Mouse (Mus musculus) limb, embryonic 14.5 days (tissue): ENCODE results near the gene Olfr1537. TPM values are rescaled to one million over a fixed set of nuclear protein-coding genes. Genes with fewer than 3 reads are reported as not detected.

Experiments
- ATAC-seq: fragments of 200-750 bp; cut with Nextera tagmentation; 2 replicates; pipeline ENCODE4 v1.8.0; 2017; ENCODE audit warnings: low read depth, moderate number of reproducible peaks, moderate TSS enrichment; ENCODE audit not compliant: low FRiP score
- DNase-seq: peaks from one replicate; pipeline ENCODE4 v3.0.0-alpha.2; 2015; ENCODE audit warnings: low spot score
- H3K27ac ChIP-seq: fragments of 300-500 bp; sonication (generic); replicated peaks from 2 replicates; pipeline ENCODE4 v1.5.1; 2014; ENCODE audit warnings: low read depth, mild to moderate bottlenecking, low read length, moderate library complexity, mixed read lengths
- H3K27me3 ChIP-seq: fragments of 300-500 bp; sonication (generic); 2 replicates; pipeline ENCODE4 v1.6.1; 2014; ENCODE audit warnings: low read length, mixed read lengths; ENCODE audit not compliant: control insufficient read depth, insufficient read depth
- H3K36me3 ChIP-seq: fragments of 300-500 bp; sonication (generic); 2 replicates; pipeline ENCODE4 v1.6.1; 2014; ENCODE audit warnings: mild to moderate bottlenecking, low read length, moderate library complexity, mixed read lengths; ENCODE audit not compliant: control insufficient read depth, insufficient read depth
- H3K4me1 ChIP-seq: fragments of 300-500 bp; sonication (generic); 2 replicates; pipeline ENCODE4 v1.6.1; 2014; ENCODE audit warnings: antibody characterized with exemption, low read length, mixed read lengths; ENCODE audit not compliant: control insufficient read depth, insufficient read depth
- H3K4me2 ChIP-seq: fragments of 300-500 bp; sonication (generic); replicated peaks from 2 replicates; pipeline ENCODE4 v1.6.1; 2014; ENCODE audit warnings: low read depth, mild to moderate bottlenecking, low read length, moderate library complexity; ENCODE audit not compliant: severe bottlenecking
- H3K4me3 ChIP-seq: fragments of 300-500 bp; sonication (generic); replicated peaks from 2 replicates; pipeline ENCODE4 v1.5.1; 2014; ENCODE audit warnings: low read length
- H3K9ac ChIP-seq: fragments of 300-500 bp; sonication (generic); 2 replicates; pipeline ENCODE4 v1.6.1; 2014; ENCODE audit warnings: mild to moderate bottlenecking, low read depth, low read length, moderate library complexity; ENCODE audit not compliant: severe bottlenecking
- H3K9me3 ChIP-seq: fragments of 300-500 bp; sonication (generic); 2 replicates; pipeline ENCODE4 v1.6.1; 2016; ENCODE audit warnings: low read length; ENCODE audit not compliant: control insufficient read depth
- POLR2A ChIP-seq: fragments of 200-500 bp; IDR thresholded peaks from 2 replicates; pipeline ENCODE4 v1.8.0; 2012; ENCODE audit warnings: inconsistent platforms, mild to moderate bottlenecking, moderate library complexity, borderline replicate concordance; ENCODE audit not compliant: insufficient read depth, insufficient read length; ENCODE audit errors: extremely low read depth
- WGBS: fragments of 180-500 bp; shearing (Covaris S2); extraction: QIAGEN DNeasy Blood & Tissue Kit; methylation state at CpG from one replicate; pipeline ENCODE4 v1.1.7; 2014; 5-methylcytosine and 5-hydroxymethylcytosine counted together
- polyA plus RNA-seq, 2 experiments: library from polyadenylated mRNA; depleted of rRNA in 1 of 2; stranded (reverse) in 1 of 2; unstranded in 1 of 2; fragments of >200 nt; fragmentation: Nextera tagmentation in 1 of 2; extraction: Ambion mirVana in 1 of 2; gene quantifications; 2 replicates each; pipeline versions ENCODE4 v1.2.1 to v1.2.3; 2012 to 2014

Olfr1537 gene
- polyA plus RNA-seq (2012; rRNA removed) (not detected in 2 replicates), polyA plus RNA-seq (2014; fragmentation: Nextera tagmentation; extraction: Ambion mirVana) (not detected in 2 replicates)

- ATAC-seq (no peak), DNase-seq (no peak)
- Histone ChIP-seq H3K4me3 (no peak within 1 kb of the TSS), H3K4me2 (no peak within 1 kb of the TSS), H3K9me3 (no peaks in the 10 kb centered on the region), H3K27me3 (no peaks in the 10 kb centered on the region), H3K9ac (no peak within 1 kb of the TSS), H3K4me1 (no peaks in the 10 kb centered on the region), H3K27ac (no peak within 1 kb of the TSS), H3K36me3 (no peaks in the 10 kb centered on the region)
- WGBS: 90% methylated on average over 1 of the region's 1 CpGs
- no peak for TF ChIP-seq POLR2A
Measured at GRCm38 (mm10) chr9:39249894-39250293, at the start of gene Olfr1537. TSS of gene Olfr1537 (minus strand) at chr9:39249994.

DNA sequence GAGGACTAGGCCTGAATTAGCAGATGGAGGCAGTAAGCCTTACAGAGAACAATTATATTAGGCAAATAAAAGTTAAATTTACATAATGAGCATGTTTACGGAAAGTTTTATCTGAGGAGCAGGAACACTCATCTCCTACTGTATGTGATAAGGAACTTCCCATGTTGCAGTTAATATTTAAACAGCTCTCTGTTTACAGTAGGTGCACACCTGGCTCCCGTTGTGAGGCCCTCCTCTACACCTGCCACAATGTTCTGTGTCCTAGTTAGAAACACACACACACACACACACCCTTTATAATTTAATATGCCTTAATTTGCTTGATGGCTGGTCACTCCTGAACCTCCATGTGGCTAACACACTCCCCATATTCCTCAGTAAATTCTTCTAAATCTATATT lies 37.3 kb upstream of the Olfr1537 start:
- DNase-seq (no peak), ATAC-seq (no peak)
- Histone ChIP-seq H3K27me3 (no peaks in the 10 kb centered on the region), H3K36me3 (no peaks in the 10 kb centered on the region), H3K27ac (no peak overlapping the region), H3K9me3 (no peaks in the 10 kb centered on the region), H3K4me3 (no peak overlapping the region), H3K4me1 (no peaks in the 10 kb centered on the region), H3K4me2 (no peak overlapping the region), H3K9ac (no peak overlapping the region)
- 72% methylated on average over 2 of the region's 2 CpGs for WGBS
- TF ChIP-seq POLR2A: no peak

DNA sequence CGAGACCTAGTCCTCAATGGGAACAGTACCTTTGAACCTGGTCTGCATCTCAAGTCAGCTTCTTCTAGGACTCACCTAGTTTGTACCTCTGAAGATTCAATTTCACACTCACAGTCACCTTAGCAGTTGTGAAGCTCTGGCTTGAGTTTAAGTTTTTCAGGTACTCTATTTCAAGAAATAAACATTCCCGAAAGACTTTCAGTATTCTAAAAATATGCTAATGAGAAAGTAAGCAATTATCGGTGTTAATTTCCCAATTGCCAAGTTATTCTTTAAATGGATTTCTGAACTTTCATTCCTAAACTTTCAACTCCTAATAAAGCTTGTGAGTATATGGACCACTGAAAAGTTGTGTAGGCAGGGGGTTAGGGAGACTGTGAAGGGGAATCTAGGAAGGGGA lies 26.9 kb upstream of the Olfr1537 start, which contains the start of gene Olfr945:
Gene Olfr945, minus strand, starts transcription at position 101 of the 400 bp plus-strand sequence.
- Histone ChIP-seq H3K9me3 (no peaks in the 10 kb centered on the region), H3K4me1 (no peaks in the 10 kb centered on the region), H3K36me3 (no peaks in the 10 kb centered on the region), H3K4me3 (no peak within 1 kb of the TSS), H3K27ac (no peak within 1 kb of the TSS), H3K27me3 (no peaks in the 10 kb centered on the region), H3K4me2 (no peak within 1 kb of the TSS), H3K9ac (no peak within 1 kb of the TSS)
- ATAC-seq (no peak), DNase-seq (no peak)
- WGBS: 83% methylated on average over 3 of the region's 3 CpGs
- TF ChIP-seq POLR2A: no peak

DNA sequence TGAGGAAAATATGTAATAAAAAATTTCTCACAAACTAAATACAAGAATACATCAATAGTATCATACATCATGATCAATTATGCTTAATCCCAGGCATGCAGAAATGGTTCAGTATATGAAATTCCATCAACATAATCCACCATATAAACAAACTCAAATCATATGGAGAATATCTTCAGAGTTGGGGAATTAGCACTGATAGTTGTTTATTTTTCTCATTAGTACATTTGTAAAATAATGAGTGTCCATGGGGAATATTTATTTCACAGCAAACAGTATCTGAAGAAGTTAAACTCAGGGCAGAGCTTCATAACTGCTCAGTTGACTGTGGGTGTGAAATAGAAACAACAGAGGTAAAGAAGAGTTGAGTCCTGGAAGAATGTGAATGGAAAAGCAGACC lies 48.2 kb downstream of the Olfr1537 start, which contains the start of gene Olfr944:
Gene Olfr944, plus strand, starts transcription at position 301 of the 400 bp plus-strand sequence.
- no peaks in the 10 kb centered on the region for H3K4me1 ChIP-seq
- H3K9ac ChIP-seq: no peak within 1 kb of the TSS
- no peak within 1 kb of the TSS for H3K4me2 ChIP-seq
- no peaks in the 10 kb centered on the region for H3K9me3 ChIP-seq
- H3K27me3 ChIP-seq: no peaks in the 10 kb centered on the region
- ATAC-seq: no peak
- no peak within 1 kb of the TSS for H3K4me3 ChIP-seq
- DNase-seq: no peak
- no peak within 1 kb of the TSS for H3K27ac ChIP-seq
- H3K36me3 ChIP-seq: no peaks in the 10 kb centered on the region
- no peak for TF ChIP-seq POLR2A

Other genes starting within 250 kb of the Olfr1537 start
- gene Olfr146, start 226.6 kb downstream of the Olfr1537 start, polyA plus RNA-seq (2012; rRNA removed): not detected in 2 replicates
- gene Olfr146, start 226.6 kb downstream of the Olfr1537 start, polyA plus RNA-seq (2014; fragmentation: Nextera tagmentation; extraction: Ambion mirVana): not detected in 2 replicates
- not detected in 2 replicates for gene Olfr937, start 185.0 kb downstream of the Olfr1537 start, polyA plus RNA-seq (2012; rRNA removed)
- gene Olfr937, start 185.0 kb downstream of the Olfr1537 start, polyA plus RNA-seq (2014; fragmentation: Nextera tagmentation; extraction: Ambion mirVana): not detected in 2 replicates
- not detected in 2 replicates for gene Olfr938, start 171.1 kb downstream of the Olfr1537 start, polyA plus RNA-seq (2012; rRNA removed)
- not detected in 2 replicates for gene Olfr938, start 171.1 kb downstream of the Olfr1537 start, polyA plus RNA-seq (2014; fragmentation: Nextera tagmentation; extraction: Ambion mirVana)
- gene Olfr27, start 121.9 kb downstream of the Olfr1537 start, polyA plus RNA-seq (2012; rRNA removed): not detected in 2 replicates
- not detected in 2 replicates for gene Olfr27, start 121.9 kb downstream of the Olfr1537 start, polyA plus RNA-seq (2014; fragmentation: Nextera tagmentation; extraction: Ambion mirVana)
- not detected in 2 replicates for gene Olfr943, start 83.7 kb downstream of the Olfr1537 start, polyA plus RNA-seq (2012; rRNA removed)
- gene Olfr943, start 83.7 kb downstream of the Olfr1537 start, polyA plus RNA-seq (2014; fragmentation: Nextera tagmentation; extraction: Ambion mirVana): not detected in 2 replicates
- not detected in 2 replicates for gene Olfr944, start 48.1 kb downstream of the Olfr1537 start, polyA plus RNA-seq (2012; rRNA removed)
- gene Olfr944, start 48.1 kb downstream of the Olfr1537 start, polyA plus RNA-seq (2014; fragmentation: Nextera tagmentation; extraction: Ambion mirVana): not detected in 2 replicates
- gene Olfr945, start 26.8 kb upstream of the Olfr1537 start, polyA plus RNA-seq (2012; rRNA removed): not detected in 2 replicates
- not detected in 2 replicates for gene Olfr945, start 26.8 kb upstream of the Olfr1537 start, polyA plus RNA-seq (2014; fragmentation: Nextera tagmentation; extraction: Ambion mirVana)
- not detected in 2 replicates for gene Olfr948, start 76.1 kb upstream of the Olfr1537 start, polyA plus RNA-seq (2012; rRNA removed)
- gene Olfr948, start 76.1 kb upstream of the Olfr1537 start, polyA plus RNA-seq (2014; fragmentation: Nextera tagmentation; extraction: Ambion mirVana): not detected in 2 replicates
- not detected in 2 replicates for gene Olfr951, start 137.4 kb upstream of the Olfr1537 start, polyA plus RNA-seq (2012; rRNA removed)
- not detected in 2 replicates for gene Olfr951, start 137.4 kb upstream of the Olfr1537 start, polyA plus RNA-seq (2014; fragmentation: Nextera tagmentation; extraction: Ambion mirVana)
- gene Olfr952, start 177.2 kb upstream of the Olfr1537 start, polyA plus RNA-seq (2012; rRNA removed): not detected in 2 replicates
- gene Olfr952, start 177.2 kb upstream of the Olfr1537 start, polyA plus RNA-seq (2014; fragmentation: Nextera tagmentation; extraction: Ambion mirVana): not detected in 2 replicates
- gene Olfr954, start 206.7 kb upstream of the Olfr1537 start, polyA plus RNA-seq (2012; rRNA removed): not detected in 2 replicates
- not detected in 2 replicates for gene Olfr954, start 206.7 kb upstream of the Olfr1537 start, polyA plus RNA-seq (2014; fragmentation: Nextera tagmentation; extraction: Ambion mirVana)
- not detected in 2 replicates for gene Olfr955, start 221.9 kb upstream of the Olfr1537 start, polyA plus RNA-seq (2012; rRNA removed)
- gene Olfr955, start 221.9 kb upstream of the Olfr1537 start, polyA plus RNA-seq (2014; fragmentation: Nextera tagmentation; extraction: Ambion mirVana): not detected in 2 replicates
- gene Olfr44, start 244.0 kb upstream of the Olfr1537 start, polyA plus RNA-seq (2012; rRNA removed): not detected in 2 replicates
- not detected in 2 replicates for gene Olfr44, start 244.0 kb upstream of the Olfr1537 start, polyA plus RNA-seq (2014; fragmentation: Nextera tagmentation; extraction: Ambion mirVana)